ENCODE assay signal across 8 mouse cellular contexts in the genomic region with DNA sequence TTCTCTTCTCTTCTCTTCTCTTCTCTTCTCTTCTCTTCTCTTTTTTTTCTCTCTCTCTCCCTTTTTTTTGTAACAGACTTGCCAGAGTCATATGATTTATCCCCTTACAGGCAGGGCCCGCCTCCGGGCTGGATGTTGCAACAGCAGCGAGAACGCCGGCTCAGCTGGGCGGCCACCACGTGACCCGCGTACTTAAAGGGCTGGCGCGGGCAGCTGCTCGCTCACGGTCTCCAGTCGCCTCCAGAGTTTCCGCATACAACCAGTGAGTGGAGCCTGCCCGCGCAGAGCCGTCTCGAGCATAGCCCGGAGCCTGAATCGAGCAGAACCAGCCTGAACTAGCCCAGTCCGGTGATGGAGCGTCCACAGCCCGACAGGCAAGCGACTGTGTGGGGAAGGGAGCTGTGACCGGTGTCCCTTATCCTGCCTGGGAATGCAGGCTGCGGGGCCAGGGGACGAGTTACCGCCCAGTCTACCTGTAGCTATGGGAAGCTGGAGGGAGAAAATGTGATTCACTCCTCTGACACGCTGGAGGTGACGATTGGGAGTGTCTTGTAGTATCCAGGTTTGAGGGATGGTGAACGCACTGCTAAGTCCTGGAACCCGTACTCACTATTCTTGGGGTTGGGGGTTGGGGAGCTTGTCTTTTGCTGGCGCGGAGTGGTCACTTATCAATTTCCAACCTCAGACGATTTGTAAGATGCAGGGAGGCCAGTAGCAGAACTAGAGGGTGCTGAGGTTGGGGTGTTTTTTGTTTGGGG. TPM values are rescaled to one million over a fixed set of nuclear protein-coding genes. Genes with fewer than 3 reads are reported as not detected.
DNase-seq lines count a peak whose midpoint lies in the region; ATAC-seq lines count a peak whose summit lies in the region.

Gene Hmox1, plus strand, starts transcription at position 223 of the 758 bp plus-strand sequence.

- peak within 1 kb of the TSS; percentile 54 for H3K4me3 ChIP-seq in hindbrain, embryonic 13.5 days

- peak; percentile 89 for DNase-seq in R1 (ENCODE audit: low read depth, low spot score)
- peak; percentile 56 to 62 for DNase-seq in cerebellum, postnatal 36 days
- peak; percentile 65 to 80 for DNase-seq in frontal cortex, postnatal 25 days (ENCODE audit: low spot score in 2 of 2)
- DNase-seq in layer of hippocampus, postnatal 25 days (ENCODE audit: extremely low spot score in 1 of 2, low spot score in 1 of 2), result peak; percentile 61 to 72
- DNase-seq in lung, postnatal 14 days, result peak; percentile 95
- DNase-seq in ovary, postnatal 36 days (ENCODE audit: low spot score), result peak; percentile 93
- peak; percentile 84 for DNase-seq in thymus, postnatal 14 days

- H3K36me3 ChIP-seq in hindbrain, embryonic 13.5 days, result no peaks in the 10 kb centered on the region; the same call in none of the 2 replicates

- H3K9ac ChIP-seq in hindbrain, embryonic 13.5 days, result peak within 1 kb of the TSS; percentile 77

- peak; percentile 93 for ATAC-seq in hindbrain, embryonic 13.5 days (ENCODE audit: low FRiP score)

- H3K4me2 ChIP-seq in hindbrain, embryonic 13.5 days, result peak within 1 kb of the TSS; percentile 76

- H3K9me3 ChIP-seq in hindbrain, embryonic 13.5 days, result no peaks in the 10 kb centered on the region

- H3K27me3 ChIP-seq in hindbrain, embryonic 13.5 days, result no peaks in the 10 kb centered on the region

- WGBS in hindbrain, embryonic 13.5 days, result under 1% methylated on average over 36 of the region's 36 CpGs

- peaks cover 24% of the 10 kb centered on the region; the same call in 1 of the 2 replicates for H3K4me1 ChIP-seq in hindbrain, embryonic 13.5 days (replicated peaks)

- 0 out of 2 replicates have a peak within 1 kb of the TSS, but pooled peaks have one; percentile 13 for H3K27ac ChIP-seq in hindbrain, embryonic 13.5 days

RNA-seq across cellular contexts. Expression of gene Hmox1, which starts in this region (rescaled TPM):
- polyA plus RNA-seq in hindbrain, embryonic 13.5 days (2015; fragmentation: Nextera tagmentation; extraction: Ambion mirVana), result 13.7 and 16.6 TPM in 2 replicates
- total RNA-seq in layer of hippocampus, postnatal 25 days (2021), result 1 to 10 TPM; 6.3 to 7.0 TPM

Comparison
In these comparisons a context has a peak if more than half of its experiments do, and no peak if none do; other contexts are left out.
1. Peak in every context shown above with its lines: DNase-seq, ATAC-seq, H3K4me3 ChIP-seq and H3K27ac ChIP-seq.